Mouse (Mus musculus): ENCODE results near the gene Mta2. TPM values are rescaled to one million over a fixed set of nuclear protein-coding genes. Genes with fewer than 3 reads are reported as not detected.
A peak's percentile ranks its signal among the peaks of the same experiment; 100 is the strongest.
"Not testable (repeated sequence)": the region's sequence is repeated elsewhere in the genome, so short reads cannot be mapped to it uniquely, and the experiment has no call there.

The Mta2 gene
- total RNA-seq (2021) = 10 to 100 TPM; 60.6 to 67.9 TPM
- long read RNA-seq, transcript Mta2-201 (18 exons, 3,135 nt) = major isoform, 28 of 40 reads
- long read RNA-seq, partial matches to known transcripts = 2 of 40 reads
- long read RNA-seq, other reads (novel, unspliced or antisense) = 10 of 40 reads

DNA sequence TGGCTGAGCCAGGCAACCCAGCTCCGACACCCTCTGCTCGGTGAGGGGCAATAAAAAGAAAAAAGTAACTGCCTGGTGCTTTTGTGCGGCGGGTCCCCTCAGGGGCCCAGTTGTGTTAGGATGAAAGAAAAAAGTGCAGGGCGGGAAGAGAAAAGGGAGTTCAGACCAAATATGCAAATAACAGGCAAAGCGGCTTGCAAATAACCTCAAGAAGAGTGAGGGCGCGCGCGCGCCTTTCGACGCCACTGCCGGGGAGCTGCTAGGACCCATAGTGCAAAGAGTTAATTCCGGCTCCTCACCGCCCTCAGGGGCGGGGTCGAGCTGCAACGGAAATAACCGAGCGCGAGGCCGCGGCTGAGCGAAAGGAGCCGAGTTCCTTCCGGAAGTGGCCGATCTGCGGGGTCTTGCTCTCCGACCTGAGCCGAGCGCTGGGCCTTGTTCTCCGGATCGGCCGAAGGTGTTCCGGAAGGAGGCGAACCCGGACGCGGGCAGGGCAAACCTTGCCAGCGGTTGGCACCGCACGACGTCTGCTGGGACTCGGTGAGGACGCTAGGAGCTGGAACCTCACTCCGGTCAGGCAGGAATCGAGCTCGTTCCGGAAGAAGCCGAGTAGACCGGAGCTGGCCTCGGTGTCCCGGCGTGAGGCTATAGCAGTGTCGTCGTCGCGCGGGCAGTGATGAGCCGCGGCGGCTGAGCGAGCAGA lies at the start of gene Mta2:
Gene Mta2, plus strand, starts transcription at position 361 of the 703 bp plus-strand sequence.
- peak; percentile 98 for DNase-seq (ENCODE audit: low spot score in 2 of 2)

DNA sequence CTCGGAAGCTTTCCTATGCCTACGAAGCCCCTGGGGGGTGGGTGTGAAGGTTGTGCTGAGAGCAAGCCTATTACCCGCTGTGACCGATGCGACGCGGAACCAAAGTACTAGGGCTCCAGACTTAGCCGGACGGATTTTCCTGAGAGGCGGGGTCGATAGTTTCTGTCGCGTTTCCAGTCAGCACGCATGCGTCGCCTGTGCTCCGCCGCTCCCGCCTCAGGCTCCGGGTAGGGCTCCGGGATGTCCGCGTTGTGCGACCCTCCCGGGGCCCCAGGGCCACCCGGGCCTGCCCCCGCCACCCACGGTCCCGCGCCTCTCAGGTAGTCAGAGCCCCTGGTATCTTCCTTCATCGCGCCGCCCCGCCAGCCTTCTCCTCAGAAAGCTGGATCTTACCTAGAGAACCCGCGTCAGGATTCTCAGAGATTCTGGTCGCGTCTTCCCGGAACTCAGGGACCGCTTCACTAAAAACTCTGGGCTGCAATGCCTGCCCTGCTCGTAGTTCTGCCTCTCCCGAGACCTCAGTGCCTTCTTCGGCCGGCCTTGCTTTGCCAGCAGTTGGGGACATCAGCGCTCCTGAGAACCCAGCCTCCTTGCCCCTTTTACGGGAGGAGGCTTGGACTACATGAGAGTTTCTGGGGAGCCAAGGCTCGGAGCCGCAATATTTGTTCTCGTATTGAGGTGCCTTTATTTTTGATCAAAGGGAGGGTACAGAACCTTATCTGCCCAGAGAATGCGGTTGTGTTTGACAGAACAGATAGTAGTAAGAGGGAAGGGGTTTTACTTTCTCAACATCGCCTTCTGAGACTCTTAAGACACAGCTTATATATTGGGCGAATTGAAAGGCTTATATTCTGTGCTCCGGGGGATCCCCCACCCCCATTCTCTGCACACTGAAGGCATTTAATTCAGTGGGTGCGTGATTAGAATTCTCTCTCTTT lies 48.6 kb upstream of the Mta2 start, which contains the start of gene Ints5:
Gene Ints5, plus strand, starts transcription at position 177 of the 938 bp plus-strand sequence.
- DNase-seq (ENCODE audit: low spot score in 2 of 2) = peak; percentile 87 to 90

DNA sequence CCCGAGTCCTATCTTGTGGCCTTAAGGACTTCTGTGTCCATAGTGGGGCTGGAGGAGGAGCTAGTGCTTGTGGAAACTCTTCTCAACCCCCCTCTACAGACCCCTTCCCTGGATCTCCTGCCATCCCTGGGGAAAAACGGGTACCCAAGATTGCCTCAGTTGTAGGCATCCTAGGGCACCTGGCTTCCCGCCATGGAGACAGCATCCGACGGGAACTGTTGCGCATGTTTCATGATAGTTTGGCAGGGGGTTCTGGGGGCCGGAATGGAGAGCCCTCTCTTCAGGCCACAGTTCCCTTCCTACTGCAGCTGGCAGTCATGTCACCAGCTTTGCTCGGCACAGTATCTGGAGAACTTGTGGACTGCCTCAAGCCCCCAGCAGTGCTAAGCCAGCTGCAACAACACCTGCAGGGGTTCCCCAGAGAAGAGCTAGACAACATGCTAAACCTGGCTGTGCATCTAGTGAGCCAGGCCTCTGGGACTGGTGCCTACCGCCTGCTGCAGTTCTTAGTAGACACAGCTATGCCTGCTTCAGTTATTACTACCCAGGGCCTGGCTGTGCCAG lies 46.2 kb upstream of the Mta2 start:
- no peak for DNase-seq (ENCODE audit: low spot score in 2 of 2)

DNA sequence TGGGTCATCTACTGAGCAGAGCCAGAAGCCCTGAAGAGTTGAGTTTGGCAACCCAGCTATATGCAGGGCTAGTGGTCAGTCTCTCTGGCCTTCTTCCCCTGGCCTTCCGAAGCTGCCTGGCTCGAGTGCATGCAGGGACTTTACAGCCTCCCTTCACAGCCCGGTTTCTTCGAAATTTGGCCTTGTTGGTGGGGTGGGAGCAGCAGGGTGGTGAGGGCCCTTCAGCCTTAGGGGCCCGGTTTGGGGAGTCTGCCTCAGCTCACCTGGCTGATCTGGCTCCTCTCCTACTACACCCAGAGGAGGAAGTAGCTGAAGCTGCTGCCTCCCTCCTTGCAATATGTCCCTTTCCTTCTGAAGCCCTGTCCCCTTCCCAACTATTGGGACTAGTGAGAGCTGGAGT lies 45.4 kb upstream of the Mta2 start:
- not testable (repeated sequence) for DNase-seq (ENCODE audit: low spot score in 2 of 2)

DNA sequence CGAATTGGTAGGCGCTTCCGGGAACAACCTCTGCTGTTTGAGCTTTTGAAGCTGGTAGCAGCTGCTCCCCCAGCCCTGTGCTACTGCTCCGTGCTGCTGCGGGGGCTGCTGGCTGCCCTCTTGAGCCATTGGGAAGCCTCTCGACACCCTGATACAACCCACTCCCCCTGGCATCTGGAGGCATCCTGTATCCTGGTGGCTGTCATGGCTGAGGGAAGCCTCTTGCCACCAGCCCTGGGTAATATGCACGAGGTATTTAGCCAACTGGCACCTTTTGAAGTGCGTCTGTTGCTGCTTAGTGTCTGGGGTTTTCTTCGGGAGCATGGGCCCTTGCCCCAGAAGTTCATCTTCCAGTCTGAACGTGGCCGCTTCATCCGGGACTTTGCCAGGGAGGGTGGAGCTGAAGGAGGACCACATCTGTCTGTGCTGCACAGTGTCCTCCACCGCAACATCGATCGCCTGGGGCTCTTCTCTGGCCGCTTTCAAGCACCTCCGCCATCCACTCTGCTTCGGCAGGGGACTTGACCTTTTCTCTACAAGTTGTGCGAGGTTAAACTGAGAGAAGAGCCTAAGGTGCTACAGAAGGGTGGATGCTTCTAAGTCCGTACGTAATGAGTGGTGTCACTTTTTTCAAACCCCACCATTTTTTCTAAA lies 44.3 kb upstream of the Mta2 start:
- peak; percentile 42 to 61 for DNase-seq (ENCODE audit: low spot score in 2 of 2)

DNA sequence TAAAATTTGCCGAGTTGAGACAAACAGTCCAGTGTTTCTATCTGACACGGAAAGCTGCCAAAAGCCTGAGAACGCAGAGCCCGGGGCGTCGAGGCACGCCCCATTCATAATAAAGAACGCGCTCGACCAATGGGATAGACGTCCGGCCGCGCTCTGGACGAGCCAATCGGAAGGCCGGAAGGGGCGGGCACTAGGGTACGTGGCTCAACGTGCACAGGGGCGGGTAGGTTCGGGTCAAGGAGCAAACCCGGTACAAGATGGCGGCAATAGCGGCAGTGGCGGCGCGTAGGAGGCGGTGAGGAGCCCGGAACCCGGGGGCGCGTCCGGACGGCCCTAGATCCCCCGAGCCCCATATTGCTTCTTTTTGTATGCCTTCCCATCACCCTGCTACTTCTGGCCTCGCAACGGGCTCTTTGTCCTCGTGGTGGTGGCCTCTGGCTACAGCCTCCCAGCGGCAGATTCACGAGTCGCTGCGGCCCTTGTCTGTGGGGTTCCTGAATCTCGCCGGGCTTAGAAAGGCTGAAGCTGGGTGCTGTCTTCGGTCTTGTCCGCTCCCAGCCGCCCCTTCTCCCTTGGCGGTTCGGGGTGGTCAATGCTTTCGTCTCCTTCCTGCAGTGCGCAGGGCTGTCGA lies 43.7 kb upstream of the Mta2 start, which contains the start of gene Ganab:
Gene Ganab, plus strand, starts transcription at position 207 of the 631 bp plus-strand sequence.
- peak; percentile 92 to 94 for DNase-seq (ENCODE audit: low spot score in 2 of 2)

DNA sequence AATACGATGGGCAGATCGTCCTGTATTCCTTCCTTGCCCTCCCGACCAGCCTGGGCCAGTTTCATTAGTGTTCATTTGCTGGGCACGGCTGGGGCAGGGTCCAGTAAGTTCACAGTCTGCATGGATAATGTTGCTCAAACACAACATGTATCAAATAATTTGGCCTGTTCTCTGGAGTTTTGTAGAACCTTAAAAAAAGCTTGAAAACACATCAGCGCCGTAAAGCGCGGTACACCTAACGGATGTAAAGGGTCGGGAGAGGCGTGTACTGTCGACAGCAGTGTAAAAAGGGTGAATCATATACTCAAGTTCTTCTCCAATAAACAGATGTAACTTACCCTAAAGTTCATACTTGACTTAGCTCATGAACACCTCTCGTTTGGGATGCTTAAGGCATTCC lies 43.1 kb upstream of the Mta2 start:
- DNase-seq (ENCODE audit: low spot score in 2 of 2) = no peak

DNA sequence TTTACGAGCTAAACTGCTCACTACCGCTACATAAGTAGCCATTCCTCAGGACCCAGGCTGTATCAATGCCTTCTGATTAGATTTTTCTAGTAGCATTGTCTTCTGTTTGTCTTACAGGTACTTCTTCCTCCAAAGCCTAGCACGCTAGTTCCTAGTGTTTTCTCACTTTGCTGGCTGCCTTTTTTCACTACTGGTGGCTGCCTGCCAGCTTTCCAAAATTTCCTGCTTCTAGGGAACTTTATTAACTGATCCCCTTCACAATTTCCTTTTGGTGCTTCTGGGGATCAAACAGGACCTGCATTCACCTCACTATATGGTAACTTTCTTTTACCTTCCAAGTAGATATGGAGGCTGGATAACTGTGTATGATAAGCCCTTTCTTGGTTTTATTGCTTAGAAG lies 42.6 kb upstream of the Mta2 start:
- no peak for DNase-seq (ENCODE audit: low spot score in 2 of 2)

DNA sequence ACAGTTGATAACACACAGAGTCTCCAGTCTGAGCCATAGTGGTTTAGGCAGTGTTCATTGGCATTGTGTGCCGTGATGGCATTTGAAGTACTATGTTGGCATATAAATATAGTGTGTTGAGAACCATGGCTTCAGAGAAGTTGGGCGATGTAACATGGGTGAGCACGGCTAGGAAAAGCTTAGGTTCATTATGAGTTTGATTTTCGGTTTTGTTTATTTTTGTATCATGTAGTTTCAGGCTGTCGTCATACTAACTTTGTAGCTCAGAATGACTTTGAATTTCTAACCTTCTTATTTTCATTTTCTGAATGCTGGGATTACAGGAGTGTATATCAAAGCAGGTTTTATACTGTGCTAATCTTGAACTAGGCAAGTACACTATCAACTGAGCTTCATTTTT lies 38.3 kb upstream of the Mta2 start:
- DNase-seq (ENCODE audit: low spot score in 2 of 2) = no peak

DNA sequence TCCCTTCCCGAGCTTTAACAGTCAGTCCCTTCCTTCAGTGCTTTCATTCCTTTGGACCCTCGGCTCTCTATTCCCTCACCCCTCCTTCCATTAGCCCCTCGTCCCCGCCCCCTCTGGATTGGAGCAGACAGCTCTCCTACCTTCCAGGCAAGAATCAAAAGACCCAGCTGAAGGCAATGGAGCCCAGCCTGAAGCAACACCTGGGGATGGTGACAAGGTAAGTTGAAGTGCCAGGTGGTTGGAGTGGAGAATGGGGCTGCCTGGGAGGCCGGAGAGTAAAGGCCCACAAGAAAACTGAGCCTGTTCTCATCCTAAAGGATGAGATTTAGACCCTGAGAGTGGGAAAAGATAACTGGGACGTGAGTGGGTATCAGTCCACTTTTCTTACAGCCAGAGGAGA lies 33.1 kb upstream of the Mta2 start:
- no peak for DNase-seq (ENCODE audit: low spot score in 2 of 2)

DNA sequence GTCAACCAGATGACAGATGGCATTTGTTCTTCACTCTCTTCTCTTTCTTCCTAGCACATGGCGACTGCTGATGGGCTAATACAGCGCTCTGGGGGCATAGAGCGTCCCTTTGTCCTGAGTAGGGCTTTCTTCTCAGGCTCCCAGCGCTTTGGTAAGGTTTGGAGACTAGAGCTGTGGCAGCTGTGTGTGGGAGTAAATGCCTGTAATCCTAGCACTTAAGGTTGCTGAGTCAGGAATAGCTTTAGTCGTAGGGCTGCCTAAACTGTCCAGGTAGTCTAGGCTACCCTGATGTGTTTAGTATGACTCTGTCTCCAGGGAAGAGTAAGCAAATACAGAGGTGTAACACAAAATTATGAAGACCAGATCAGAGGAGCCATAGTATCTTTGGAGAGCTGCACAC lies 29.9 kb upstream of the Mta2 start:
- DNase-seq (ENCODE audit: low spot score in 2 of 2) = no peak

DNA sequence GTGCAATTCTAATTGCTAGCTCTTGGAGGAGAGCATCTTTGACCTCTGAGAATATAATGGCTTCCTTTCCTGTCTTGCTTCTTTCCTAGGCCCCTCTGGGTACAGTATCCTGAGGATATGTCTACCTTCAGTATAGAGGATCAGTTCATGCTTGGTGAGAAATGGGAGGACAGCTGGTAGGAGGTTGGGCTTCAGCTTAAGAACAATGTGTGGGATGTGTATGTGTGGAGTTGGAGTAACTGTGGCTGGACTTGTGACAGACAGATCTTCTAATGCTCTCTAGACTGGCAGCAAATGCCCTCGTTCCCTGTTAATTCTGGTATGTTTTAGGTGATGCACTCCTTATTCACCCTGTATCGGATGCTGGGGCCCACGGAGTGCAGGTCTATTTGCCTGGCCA lies 27.5 kb upstream of the Mta2 start:
- no peak for DNase-seq (ENCODE audit: low spot score in 2 of 2)

DNA sequence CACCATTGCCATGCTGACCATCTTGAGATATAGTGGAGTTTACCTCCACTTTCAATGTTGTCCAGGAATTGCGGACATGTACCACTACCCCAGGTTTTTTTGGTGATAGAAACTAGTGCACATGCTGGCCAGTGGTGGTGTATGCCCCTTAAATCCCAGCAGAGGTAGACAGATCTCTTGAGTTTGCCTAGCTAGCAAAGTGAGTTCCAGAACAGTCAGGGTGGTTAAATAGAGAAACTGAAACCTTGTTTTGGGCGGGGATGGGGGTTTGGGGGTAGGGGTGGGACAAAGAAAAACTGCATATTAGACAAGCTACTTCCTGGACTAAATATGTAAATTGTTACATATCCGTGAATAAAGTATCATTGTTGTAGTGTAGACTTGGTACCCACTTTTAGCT lies 22.7 kb upstream of the Mta2 start:
- DNase-seq (ENCODE audit: low spot score in 2 of 2) = no peak

DNA sequence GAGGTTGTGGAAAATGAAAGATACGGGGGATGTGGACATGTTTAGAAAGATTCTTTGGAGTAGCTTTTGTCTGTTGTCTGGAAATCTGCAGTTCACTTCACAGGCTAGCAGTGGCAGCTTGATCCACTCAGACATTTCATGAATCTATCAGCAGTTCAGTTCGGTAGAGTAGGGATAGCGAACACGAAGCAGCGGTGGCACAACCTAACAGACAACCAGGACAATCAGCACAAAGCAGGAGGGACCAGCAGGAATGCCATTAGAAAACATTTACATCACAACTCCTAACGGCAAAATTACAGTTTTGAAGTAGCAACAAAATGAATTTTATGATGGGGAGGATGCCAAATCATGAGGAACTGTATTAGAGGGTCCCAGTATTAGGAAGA lies 22.0 kb upstream of the Mta2 start:
- DNase-seq (ENCODE audit: low spot score in 2 of 2) = no peak

DNA sequence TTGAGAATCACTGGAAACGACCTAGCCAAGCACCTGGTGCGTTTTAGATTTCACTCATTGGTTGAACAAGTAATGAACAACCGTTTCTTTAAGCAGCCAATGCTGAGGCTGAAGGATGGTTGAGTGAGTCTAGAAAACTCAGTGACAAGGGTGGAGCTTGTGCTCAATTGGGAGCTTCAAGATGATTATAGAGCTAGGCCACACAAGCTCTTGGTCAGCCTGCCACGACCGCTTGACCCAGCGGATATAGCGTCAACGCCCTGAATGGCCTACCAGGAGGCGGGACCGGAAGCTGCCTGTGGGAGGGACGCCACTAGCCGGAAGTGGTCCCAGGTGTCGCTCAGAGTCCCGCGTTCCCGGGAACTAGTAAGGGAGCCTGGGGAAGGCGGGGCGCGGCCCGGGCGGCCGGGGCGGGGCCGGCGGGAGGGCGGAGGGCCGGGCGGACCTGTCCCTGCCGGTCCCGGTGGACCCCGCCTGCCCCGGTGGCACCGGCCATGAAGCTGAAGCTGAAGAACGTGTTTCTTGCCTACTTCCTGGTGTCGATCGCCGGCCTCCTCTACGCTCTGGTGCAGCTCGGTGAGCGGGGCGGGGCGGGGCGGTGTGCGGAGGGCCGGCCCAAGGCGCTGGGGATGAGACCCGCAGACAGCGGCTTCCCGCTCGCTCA lies 21.5 kb upstream of the Mta2 start, which contains the start of gene B3gat3:
Gene B3gat3, plus strand, starts transcription at position 302 of the 664 bp plus-strand sequence.
- DNase-seq (ENCODE audit: low spot score in 2 of 2) = peak; percentile 90 to 92

DNA sequence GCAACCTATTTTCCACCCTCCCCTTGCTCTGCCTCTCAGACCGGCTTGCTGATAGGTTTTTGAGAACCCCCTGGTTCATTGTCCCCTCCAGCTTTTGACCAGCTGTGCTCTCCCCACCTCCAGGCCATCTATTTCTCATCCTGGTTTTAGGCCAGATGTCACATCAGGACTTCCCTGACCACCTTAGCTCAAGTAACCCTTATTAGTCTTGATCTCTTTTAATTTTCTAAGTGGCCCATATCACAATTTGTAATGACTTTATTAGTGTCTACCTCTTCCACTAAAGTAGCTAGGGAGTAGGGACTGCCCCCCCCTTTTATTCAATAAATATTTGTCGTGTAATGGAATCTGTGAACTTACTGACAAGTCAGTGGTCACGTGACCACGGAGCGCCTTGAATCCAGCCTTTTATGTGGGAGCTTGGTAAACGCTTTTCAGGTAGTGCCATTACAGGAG lies 20.8 kb upstream of the Mta2 start:
- DNase-seq (ENCODE audit: low spot score in 2 of 2) = no peak

DNA sequence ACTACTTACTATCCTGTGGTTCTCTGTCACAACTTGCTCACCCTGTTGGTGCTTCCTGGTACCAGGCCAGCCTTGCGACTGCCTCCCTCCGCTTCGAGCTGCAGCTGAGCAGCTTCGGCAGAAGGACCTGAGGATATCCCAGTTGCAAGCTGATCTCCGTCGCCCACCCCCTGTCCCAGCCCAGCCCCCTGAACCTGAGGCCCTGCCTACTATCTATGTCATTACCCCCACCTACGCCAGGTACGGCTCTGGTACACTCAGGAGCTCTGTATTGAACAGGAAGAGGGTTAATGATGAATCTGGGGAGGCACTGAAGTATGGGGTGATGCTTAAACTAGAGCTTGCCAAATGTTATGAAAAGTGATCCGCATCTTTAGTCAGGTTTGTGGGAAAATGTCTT lies 19.9 kb upstream of the Mta2 start:
- no peak for DNase-seq (ENCODE audit: low spot score in 2 of 2)

DNA sequence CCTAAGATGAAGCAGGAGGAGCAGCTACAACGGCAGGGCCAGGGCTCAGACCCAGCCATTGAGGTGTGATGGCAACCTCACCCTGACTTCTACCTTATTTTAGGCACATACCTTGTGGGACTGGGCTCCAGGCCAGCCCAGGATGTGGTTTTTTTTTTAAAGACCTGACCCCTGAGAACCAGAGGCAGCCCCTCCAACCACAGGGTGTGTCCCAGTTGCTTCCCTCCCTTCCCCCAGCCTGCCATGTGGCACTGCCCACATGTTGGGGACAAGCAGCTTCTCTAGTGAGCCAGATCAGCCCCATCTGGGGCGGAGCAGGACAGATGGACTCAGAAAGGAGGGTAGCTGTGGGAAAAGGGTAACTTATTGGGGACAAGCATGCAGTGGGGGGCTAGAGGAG lies 14.9 kb upstream of the Mta2 start:
- no peak for DNase-seq (ENCODE audit: low spot score in 2 of 2)

DNA sequence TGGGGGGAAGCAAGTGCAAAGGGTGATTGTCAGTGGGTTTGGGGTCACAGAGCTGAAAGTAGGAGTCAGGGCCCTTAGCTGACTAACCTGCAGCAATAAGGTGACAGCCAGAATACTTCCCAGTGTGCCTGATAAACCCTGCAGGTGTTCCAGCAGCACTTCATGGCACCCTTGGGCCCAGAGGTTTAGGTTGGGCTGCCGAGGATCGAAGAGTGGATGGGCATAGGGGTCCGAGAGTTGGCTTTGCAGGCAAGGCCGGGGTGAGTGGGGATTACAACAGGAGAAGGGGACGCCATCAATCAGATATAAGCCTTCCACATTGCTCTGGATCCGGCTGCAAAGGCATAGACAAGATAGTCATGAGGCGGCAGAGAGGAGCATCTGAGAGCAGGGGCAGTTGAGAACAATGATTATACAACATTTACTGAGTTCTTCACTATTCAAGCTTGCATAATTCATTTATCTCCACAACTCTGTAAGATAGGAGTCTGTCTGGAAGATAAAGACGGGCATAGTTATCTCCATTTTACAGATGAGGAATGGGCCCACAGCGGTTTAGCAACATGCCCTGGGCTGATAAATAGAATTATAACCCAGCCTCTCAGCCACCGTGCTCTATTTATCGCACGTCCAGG lies 13.7 kb upstream of the Mta2 start:
- DNase-seq (ENCODE audit: low spot score in 2 of 2) = no peak

All from layer of hippocampus, postnatal 10 days (tissue).